In the genomic region with DNA sequence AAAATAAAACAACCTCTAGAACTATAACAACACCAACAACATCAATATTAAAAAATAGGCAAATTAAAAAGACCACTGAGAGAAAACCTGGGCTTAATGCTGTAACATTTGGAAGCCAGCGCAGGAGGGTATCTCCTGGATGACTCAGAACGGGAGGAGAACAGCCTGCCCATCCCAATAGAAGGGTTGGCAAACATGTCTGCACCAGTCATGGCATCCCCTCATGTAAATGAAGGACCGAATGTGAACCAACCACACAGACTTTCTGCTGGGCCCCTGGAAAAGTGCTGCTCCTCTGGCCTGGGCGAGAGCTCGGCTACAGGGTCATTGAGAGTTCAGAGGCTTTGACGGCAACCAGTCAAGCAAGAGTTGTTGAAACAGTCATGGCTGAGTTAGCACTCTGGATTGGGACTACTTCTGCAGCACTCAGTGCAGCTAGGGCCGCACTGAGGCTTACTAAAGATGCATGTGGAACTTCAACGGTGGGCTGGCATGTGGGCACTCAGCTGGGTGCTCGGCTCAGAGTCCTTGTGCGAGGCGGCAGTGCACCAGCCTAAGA, we compare ENCODE assay signal across 17 mouse cellular contexts. TPM values are rescaled to one million over a fixed set of nuclear protein-coding genes. Genes with fewer than 3 reads are reported as not detected.
DNase-seq lines count a peak whose midpoint lies in the region; ATAC-seq lines count a peak whose summit lies in the region.
"Had no signal": no experiment of that assay in that cellular context is flagged by ENCODE, and none has a peak within 500 bp of the region (broad histone marks: within the 10 kb centered on the region; RNA-seq: fewer than 3 reads in every experiment).

No protein-coding gene starts in this region.

- H3K36me3 ChIP-seq in kidney, embryonic 14.5 days (ENCODE audit: control insufficient read depth, insufficient read depth, low read length) = no peaks in the 10 kb centered on the region
- H3K36me3 ChIP-seq: G1E; hindbrain, embryonic 12.5 days; midbrain, embryonic 10.5 days had no signal

- no peaks in the 10 kb centered on the region for H3K9me3 ChIP-seq in kidney, embryonic 14.5 days (ENCODE audit: control insufficient read depth, low read length)
- H3K9me3 ChIP-seq: G1E; hindbrain, embryonic 12.5 days; midbrain, embryonic 10.5 days had no signal

- 0 out of 2 replicates have a peak overlapping the region, but pooled peaks have one; percentile 2 for H3K4me2 ChIP-seq in kidney, embryonic 14.5 days (replicated peaks; ENCODE audit: low read depth, low read length)
- H3K4me2 ChIP-seq: hindbrain, embryonic 12.5 days had no signal

- H3K9ac ChIP-seq in kidney, embryonic 14.5 days (ENCODE audit: low read depth, low read length) = no peak overlapping the region
- H3K9ac ChIP-seq: hindbrain, embryonic 12.5 days had no signal

- no peak overlapping the region for H3K4me3 ChIP-seq in kidney, embryonic 14.5 days (ENCODE audit: low read length)
- H3K4me3 ChIP-seq: erythroblast, embryonic 14.5 days; hindbrain, embryonic 12.5 days; midbrain, embryonic 10.5 days; myocyte had no signal

- ATAC-seq in kidney, embryonic 14.5 days (ENCODE audit: low FRiP score, low TSS enrichment) = peak; percentile 90
- ATAC-seq in activated CD4-positive, CD25-positive, alpha-beta regulatory T cell, adult 4 months = no peak

- peak overlapping the region; percentile 85 for H3K27ac ChIP-seq in kidney, embryonic 14.5 days (ENCODE audit: low read depth, low read length)
- H3K27ac ChIP-seq: hindbrain, embryonic 12.5 days; midbrain, embryonic 10.5 days had no signal

- WGBS in kidney, embryonic 14.5 days = 48% methylated on average over 11 of the region's 11 CpGs

- DNase-seq in kidney, adult 9 months = peak; percentile 14
- no peak for DNase-seq in kidney, adult 18-20 months
- DNase-seq in Muller cell, postnatal 12 days (ENCODE audit: inconsistent ontology term) = peak; percentile 14
- DNase-seq in mesoderm, embryonic 11.5 days (ENCODE audit: low read depth, low spot score) = peak; percentile 43
- no peak for DNase-seq in layer of hippocampus, postnatal 14 days (ENCODE audit: low spot score in 2 of 2)
- DNase-seq: layer of hippocampus, postnatal 36 days; thymus, postnatal 4 days had no signal

- H3K27me3 ChIP-seq in kidney, embryonic 14.5 days (ENCODE audit: control insufficient read depth, insufficient read depth, low read length) = no peaks in the 10 kb centered on the region
- H3K27me3 ChIP-seq: hindbrain, embryonic 12.5 days had no signal

- peaks cover 15% of the 10 kb centered on the region; the same call in 1 of the 2 replicates for H3K4me1 ChIP-seq in kidney, embryonic 14.5 days (ENCODE audit: control insufficient read depth, insufficient read depth, low read length)
- H3K4me1 ChIP-seq: hindbrain, embryonic 12.5 days had no signal

RNA-seq across cellular contexts. Expression of a gene that starts 17.7 kb away (rescaled TPM):
- polyA plus RNA-seq in kidney, embryonic 14.5 days (2014; fragmentation: Nextera tagmentation; extraction: Ambion mirVana) = 1.2 and 1.3 TPM in 2 replicates
- total RNA-seq in layer of hippocampus, postnatal 14 days (2021) = under 1 TPM; 0.41 to 0.52 TPM
- not detected for polyA plus RNA-seq in activated CD4-positive, CD25-positive, alpha-beta regulatory T cell, adult 4 months (2017; shearing (Covaris generic))
- total RNA-seq: G1E; layer of hippocampus, postnatal 36 days; left cerebral cortex, postnatal 4 days had no signal
- polyA plus RNA-seq: G1E had no signal

RNA-seq across cellular contexts. Expression of a gene that starts 26.0 kb away (rescaled TPM):
- polyA plus RNA-seq in kidney, embryonic 14.5 days (2014; fragmentation: Nextera tagmentation; extraction: Ambion mirVana) = 659 and 772 TPM in 2 replicates
- total RNA-seq in layer of hippocampus, postnatal 14 days (2021) = 100 to 1,000 TPM; 770 to 824 TPM
- polyA plus RNA-seq in activated CD4-positive, CD25-positive, alpha-beta regulatory T cell, adult 4 months (2017; shearing (Covaris generic)) = 100 to 1,000 TPM; 325 to 418 TPM

RNA-seq across cellular contexts. Expression of a gene that starts 44.7 kb away (rescaled TPM):
- polyA plus RNA-seq in kidney, embryonic 14.5 days (2014; fragmentation: Nextera tagmentation; extraction: Ambion mirVana) = 0.34 TPM in 1 of 2 replicates, not detected in the other
- total RNA-seq in layer of hippocampus, postnatal 14 days (2021) = under 1 TPM; 0.36 to 0.60 TPM
- polyA plus RNA-seq in activated CD4-positive, CD25-positive, alpha-beta regulatory T cell, adult 4 months (2017; shearing (Covaris generic)) = not detected
- total RNA-seq: gastrocnemius, postnatal 4 days; layer of hippocampus, postnatal 36 days had no signal
- polyA plus RNA-seq: erythroblast, embryonic 14.5 days; G1E; hindbrain, embryonic 12.5 days; liver, embryonic 16.5 days had no signal

RNA-seq across cellular contexts. Expression of a gene that starts 49.0 kb away (rescaled TPM):
- polyA plus RNA-seq in kidney, embryonic 14.5 days (2014; fragmentation: Nextera tagmentation; extraction: Ambion mirVana) = 59.9 and 93.0 TPM in 2 replicates
- 100 to 1,000 TPM; 215 to 223 TPM for total RNA-seq in layer of hippocampus, postnatal 14 days (2021)
- polyA plus RNA-seq in activated CD4-positive, CD25-positive, alpha-beta regulatory T cell, adult 4 months (2017; shearing (Covaris generic)) = 10 to 100 TPM; 41.9 to 51.7 TPM

Comparison
In these comparisons a context has a peak if more than half of its experiments do, and no peak if none do; other contexts are left out.
1. DNase-seq: peak in kidney, adult 9 months (single experiment), Muller cell, postnatal 12 days (single experiment) and mesoderm, embryonic 11.5 days (single experiment); none in kidney, adult 18-20 months (single experiment) and layer of hippocampus, postnatal 14 days (0 of 2).